Mouse (Mus musculus) limb, embryonic 11.5 days (tissue): ENCODE results near the gene Spata17. TPM values are rescaled to one million over a fixed set of nuclear protein-coding genes. Genes with fewer than 3 reads are reported as not detected.
A peak's percentile ranks its signal among the peaks of the same experiment; 100 is the strongest.

Experiments
- ATAC-seq: fragments of 200-750 bp; cut with Nextera tagmentation; 2 replicates; pipeline ENCODE4 v1.8.0; 2017; ENCODE audit warnings: low read depth; ENCODE audit not compliant: insufficient number of reproducible peaks, low FRiP score, low TSS enrichment
- DNase-seq: peaks from one replicate; pipeline ENCODE4 v3.0.0-alpha.2; 2015; ENCODE audit warnings: low spot score
- H3K27ac ChIP-seq: fragments of 300-500 bp; sonication (generic); replicated peaks from 2 replicates; pipeline ENCODE4 v1.5.1; 2014; ENCODE audit warnings: low read depth, mild to moderate bottlenecking, low read length
- H3K27me3 ChIP-seq: fragments of 300-500 bp; sonication (generic); 2 replicates; pipeline ENCODE4 v1.6.1; 2014; ENCODE audit warnings: mild to moderate bottlenecking, low read length, mixed read lengths; ENCODE audit not compliant: control insufficient read depth, insufficient read depth
- H3K36me3 ChIP-seq: fragments of 300-500 bp; sonication (generic); 2 replicates; pipeline ENCODE4 v1.6.1; 2014; ENCODE audit warnings: mild to moderate bottlenecking, low read length, moderate library complexity, mixed read lengths; ENCODE audit not compliant: control insufficient read depth, insufficient read depth
- H3K4me1 ChIP-seq: fragments of 300-500 bp; sonication (generic); 2 replicates; pipeline ENCODE4 v1.6.1; 2014; ENCODE audit warnings: low read length, mixed read lengths; ENCODE audit not compliant: control insufficient read depth, insufficient read depth
- H3K4me2 ChIP-seq: fragments of 300-500 bp; sonication (generic); 2 replicates; pipeline ENCODE4 v1.6.1; 2014; ENCODE audit warnings: low read depth, mild to moderate bottlenecking, moderate library complexity; ENCODE audit not compliant: severe bottlenecking
- H3K4me3 ChIP-seq: fragments of 300-500 bp; sonication (generic); 2 replicates; pipeline ENCODE4 v1.5.1; 2014; ENCODE audit warnings: low read depth, low read length
- H3K9ac ChIP-seq: fragments of 300-500 bp; sonication (generic); 2 replicates; pipeline ENCODE4 v1.6.1; 2014; ENCODE audit warnings: mild to moderate bottlenecking, low read length
- H3K9me3 ChIP-seq: fragments of 300-500 bp; sonication (generic); 2 replicates; pipeline ENCODE4 v1.6.1; 2016; ENCODE audit warnings: low read length; ENCODE audit not compliant: control insufficient read depth
- WGBS: fragments of 180-500 bp; shearing (Covaris S2); extraction: QIAGEN DNeasy Blood & Tissue Kit; methylation state at CpG from one replicate; pipeline ENCODE4 v1.1.7; 2014; 5-methylcytosine and 5-hydroxymethylcytosine counted together
- polyA plus RNA-seq: library from polyadenylated mRNA; unstranded; fragments of >200 nt; fragmentation: Nextera tagmentation; extraction: Ambion mirVana; gene quantifications from 2 replicates; pipeline ENCODE4 v1.2.1, GENCODE M21; 2014

Spata17 gene
- polyA plus RNA-seq: 0.57 and 0.72 TPM in 2 replicates

- Histone ChIP-seq H3K4me2 (peak within 1 kb of the TSS; percentile 74), H3K27me3 (no peaks in the 10 kb centered on the region), H3K4me3 (peak within 1 kb of the TSS; percentile 77), H3K36me3 (no peaks in the 10 kb centered on the region; the same call in 1 of the 2 replicates), H3K9ac (peak within 1 kb of the TSS; percentile 78), H3K27ac (peak within 1 kb of the TSS; percentile 81), H3K4me1 (no peaks in the 10 kb centered on the region), H3K9me3 (no peaks in the 10 kb centered on the region)
- ATAC-seq (peak; percentile 90), DNase-seq (peak; percentile 89)
- WGBS: 1% methylated on average over 58 of the region's 58 CpGs
These were observed at the start of gene Spata17, which contains the start of gene Gpatch2 for GRCm38 (mm10) chr1:187215181-187216116. TSS of gene Spata17 (minus strand) at chr1:187215465. TSS of gene Gpatch2 (plus strand) at chr1:187215508.

DNA sequence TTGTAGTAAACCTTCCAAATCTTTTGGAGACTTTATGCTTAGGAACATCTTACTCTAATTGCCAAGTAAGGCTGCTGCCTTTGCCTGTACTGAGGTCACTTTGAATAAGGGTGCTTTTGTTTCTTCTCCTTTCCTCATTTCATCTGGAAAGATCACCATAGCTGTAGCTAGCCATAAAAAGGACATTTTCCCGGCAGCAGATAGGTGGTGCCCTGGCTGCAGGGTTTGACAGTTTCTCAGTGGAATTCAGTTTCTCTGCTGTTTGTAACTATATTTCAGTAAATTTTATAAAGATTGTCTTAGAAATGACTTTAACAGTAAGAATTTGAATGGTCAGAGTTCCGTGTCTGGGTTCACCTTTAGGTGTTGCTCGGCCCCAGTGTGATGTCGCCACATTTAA, 43.5 kb upstream of the Spata17 start:
- Histone ChIP-seq H3K36me3 (no peaks in the 10 kb centered on the region), H3K4me3 (no peak overlapping the region), H3K9ac (no peak overlapping the region), H3K27ac (no peak overlapping the region), H3K4me2 (no peak overlapping the region), H3K27me3 (no peaks in the 10 kb centered on the region), H3K9me3 (no peaks in the 10 kb centered on the region), H3K4me1 (no peaks in the 10 kb centered on the region)
- 86% methylated on average over 4 of the region's 4 CpGs for WGBS
- ATAC-seq (no peak), DNase-seq (peak; percentile 7)

- Histone ChIP-seq H3K27ac (no peak overlapping the region), H3K4me2 (no peak overlapping the region), H3K4me1 (no peaks in the 10 kb centered on the region), H3K27me3 (no peaks in the 10 kb centered on the region), H3K9me3 (no peaks in the 10 kb centered on the region), H3K36me3 (no peaks in the 10 kb centered on the region), H3K9ac (no peak overlapping the region), H3K4me3 (no peak overlapping the region)
- 84% methylated on average over 1 of the region's 1 CpGs for WGBS
- DNase-seq: peak; percentile 19
- peak; percentile 39; the same call in 1 of the 2 replicates for ATAC-seq
These were observed 35.5 kb upstream of the Spata17 start for GRCm38 (mm10) chr1:187250741-187251262.

- no peak overlapping the region for H3K4me3 ChIP-seq
- 87% methylated on average over 5 of the region's 5 CpGs for WGBS
- H3K4me1 ChIP-seq: no peaks in the 10 kb centered on the region
- DNase-seq (no peak), ATAC-seq (no peak)
- H3K36me3 ChIP-seq: no peaks in the 10 kb centered on the region
- H3K27me3 ChIP-seq: no peaks in the 10 kb centered on the region
- H3K27ac ChIP-seq: no peak overlapping the region
- no peak overlapping the region for H3K9ac ChIP-seq
- no peak overlapping the region for H3K4me2 ChIP-seq
- no peaks in the 10 kb centered on the region for H3K9me3 ChIP-seq
These were observed 29.5 kb upstream of the Spata17 start for GRCm38 (mm10) chr1:187244734-187245133.

- Histone ChIP-seq H3K9me3 (no peaks in the 10 kb centered on the region), H3K27ac (no peak overlapping the region), H3K4me3 (no peak overlapping the region), H3K4me2 (no peak overlapping the region), H3K27me3 (no peaks in the 10 kb centered on the region), H3K9ac (no peak overlapping the region), H3K36me3 (no peaks in the 10 kb centered on the region), H3K4me1 (no peaks in the 10 kb centered on the region)
- ATAC-seq (no peak), DNase-seq (peak; percentile 11)
- 93% methylated on average over 5 of the region's 5 CpGs for WGBS
These were observed 26.1 kb upstream of the Spata17 start for GRCm38 (mm10) chr1:187241329-187241728.

GRCm38 (mm10) chr1:187240304-187240703, 25.0 kb upstream of the Spata17 start:
- Histone ChIP-seq H3K9me3 (no peaks in the 10 kb centered on the region), H3K4me1 (no peaks in the 10 kb centered on the region), H3K4me3 (no peak overlapping the region), H3K27ac (no peak overlapping the region), H3K36me3 (no peaks in the 10 kb centered on the region), H3K4me2 (no peak overlapping the region), H3K9ac (no peak overlapping the region), H3K27me3 (no peaks in the 10 kb centered on the region)
- WGBS: 95% methylated on average over 3 of the region's 3 CpGs
- ATAC-seq: no peak
- DNase-seq: no peak

DNA sequence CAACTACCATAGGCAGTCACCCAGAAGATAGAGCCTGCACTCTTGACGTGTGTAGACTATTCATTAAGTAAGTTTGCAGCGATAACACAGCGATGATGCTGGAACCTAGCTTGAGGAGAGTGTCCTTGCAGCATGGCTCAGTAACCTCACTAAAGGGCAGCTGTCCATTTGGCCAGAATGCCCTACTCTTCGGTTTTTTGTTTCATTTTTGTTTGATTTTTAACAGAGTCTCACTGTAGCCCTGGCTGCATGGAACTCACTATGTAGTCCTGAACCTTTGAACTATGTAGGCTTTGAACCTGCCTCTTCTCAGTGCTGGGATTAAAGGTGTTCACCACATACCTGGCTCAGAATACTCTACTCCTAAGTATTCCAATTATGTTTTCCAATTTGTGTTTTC, 22.8 kb upstream of the Spata17 start:
- H3K9me3 ChIP-seq: no peaks in the 10 kb centered on the region
- no peaks in the 10 kb centered on the region for H3K27me3 ChIP-seq
- H3K36me3 ChIP-seq: 0 out of 2 replicates have a peak, but pooled peaks cover 2% of the 10 kb centered on the region
- H3K4me2 ChIP-seq: no peak overlapping the region
- DNase-seq (no peak), ATAC-seq (no peak)
- no peak overlapping the region for H3K27ac ChIP-seq
- 92% methylated on average over 4 of the region's 4 CpGs for WGBS
- H3K9ac ChIP-seq: no peak overlapping the region
- no peaks in the 10 kb centered on the region for H3K4me1 ChIP-seq
- no peak overlapping the region for H3K4me3 ChIP-seq

- Histone ChIP-seq H3K4me1 (no peaks in the 10 kb centered on the region), H3K9me3 (no peaks in the 10 kb centered on the region), H3K9ac (no peak overlapping the region), H3K27me3 (no peaks in the 10 kb centered on the region), H3K4me3 (no peak overlapping the region), H3K27ac (no peak overlapping the region), H3K4me2 (no peak overlapping the region), H3K36me3 (0 out of 2 replicates have a peak, but pooled peaks cover 2% of the 10 kb centered on the region)
- WGBS: 85% methylated on average over 6 of the region's 6 CpGs
- ATAC-seq: no peak
- no peak for DNase-seq
These were observed 21.0 kb upstream of the Spata17 start for GRCm38 (mm10) chr1:187236296-187236695.
